Mouse (Mus musculus) ES-E14 (cell line): ENCODE data around the gene Cblb.

Experiments
- CHD2 ChIP-seq: IDR thresholded peaks from 2 replicates; pipeline ENCODE4 v1.6.1; 2014; ENCODE audit warnings: mild to moderate bottlenecking, low read depth, low read length, inconsistent platforms
- MAFK ChIP-seq: IDR thresholded peaks from 2 replicates; pipeline ENCODE4 v1.6.1; 2014; ENCODE audit warnings: mild to moderate bottlenecking, low read depth, low read length, inconsistent platforms; ENCODE audit not compliant: insufficient read depth
- ZNF384 ChIP-seq: IDR thresholded peaks from 2 replicates; pipeline ENCODE4 v1.6.1; 2012; ENCODE audit warnings: low read depth, low read length, inconsistent platforms

DNA sequence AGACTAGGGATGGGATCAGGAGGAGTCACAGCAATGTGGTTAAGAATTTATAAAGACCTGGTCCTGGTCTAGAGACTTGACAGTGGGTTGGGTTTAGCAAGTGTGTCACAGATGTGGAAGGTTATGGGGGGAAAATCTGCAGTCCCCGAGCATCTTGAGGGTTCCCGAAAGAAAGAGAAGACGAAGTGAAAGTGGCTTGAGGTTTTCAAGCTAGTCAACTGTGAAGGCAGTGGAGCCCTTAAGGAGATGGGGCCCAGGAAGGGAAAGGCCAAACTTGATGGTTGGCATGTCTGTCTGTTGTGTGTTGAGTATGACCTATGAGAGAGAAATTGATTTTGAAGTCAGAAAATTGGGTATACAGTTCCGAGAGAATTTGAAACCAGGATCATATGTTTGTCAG lies 7.3 kb downstream of the Cblb start:
- TF ChIP-seq CHD2 (no peak), MAFK (no peak), ZNF384 (no peak)
